Mouse (Mus musculus) kidney, embryonic 14.5 days (tissue): ENCODE data around the gene Dock4. TPM values are rescaled to one million over a fixed set of nuclear protein-coding genes. Genes with fewer than 3 reads are reported as not detected.
A peak's percentile ranks its signal among the peaks of the same experiment; 100 is the strongest.

Experiments used
- ATAC-seq: fragments of 200-750 bp; cut with Nextera tagmentation; 2 replicates; pipeline ENCODE4 v1.8.0; 2017; ENCODE audit warnings: moderate number of reproducible peaks, mild to moderate bottlenecking, moderate TSS enrichment, moderate library complexity; ENCODE audit not compliant: low FRiP score, low TSS enrichment
- H3K27ac ChIP-seq: fragments of 300-500 bp; sonication (generic); 2 replicates; pipeline ENCODE4 v1.5.1; 2014; ENCODE audit warnings: low read depth, mild to moderate bottlenecking, low read length, moderate library complexity, mixed read lengths
- H3K27me3 ChIP-seq: fragments of 300-500 bp; sonication (generic); 2 replicates; pipeline ENCODE4 v1.6.1; 2014; ENCODE audit warnings: mild to moderate bottlenecking, low read length; ENCODE audit not compliant: control insufficient read depth, insufficient read depth
- H3K36me3 ChIP-seq: fragments of 300-500 bp; sonication (generic); 2 replicates; pipeline ENCODE4 v1.6.1; 2014; ENCODE audit warnings: low read length, mixed read lengths; ENCODE audit not compliant: control insufficient read depth, insufficient read depth
- H3K4me1 ChIP-seq: fragments of 300-500 bp; sonication (generic); 2 replicates; pipeline ENCODE4 v1.6.1; 2014; ENCODE audit warnings: low read length, mixed read lengths; ENCODE audit not compliant: control insufficient read depth, insufficient read depth
- H3K4me2 ChIP-seq: fragments of 300-500 bp; sonication (generic); replicated peaks from 2 replicates; pipeline ENCODE4 v1.6.1; 2014; ENCODE audit warnings: low read depth, mild to moderate bottlenecking, low read length
- H3K4me3 ChIP-seq: fragments of 300-500 bp; sonication (generic); 2 replicates; pipeline ENCODE4 v1.5.1; 2014; ENCODE audit warnings: mild to moderate bottlenecking, low read length
- H3K9ac ChIP-seq: fragments of 300-500 bp; sonication (generic); 2 replicates; pipeline ENCODE4 v1.6.1; 2014; ENCODE audit warnings: low read depth, mild to moderate bottlenecking, low read length, moderate library complexity
- H3K9me3 ChIP-seq: fragments of 300-500 bp; sonication (generic); 2 replicates; pipeline ENCODE4 v1.6.1; 2016; ENCODE audit warnings: low read length; ENCODE audit not compliant: control insufficient read depth
- WGBS: fragments of 180-500 bp; shearing (Covaris S2); extraction: QIAGEN DNeasy Blood & Tissue Kit; methylation state at CpG from one replicate; pipeline ENCODE4 v1.1.7; 2014; 5-methylcytosine and 5-hydroxymethylcytosine counted together
- polyA plus RNA-seq: library from polyadenylated mRNA; unstranded; fragments of >200 nt; fragmentation: Nextera tagmentation; extraction: Ambion mirVana; gene quantifications from 2 replicates; pipeline ENCODE4 v1.2.1, GENCODE M21; 2014

Gene Dock4
- polyA plus RNA-seq, 1 experiment from 2014 or later: 17.9 TPM

GRCm38 (mm10) chr12:40429976-40430375, 15.8 kb upstream of the Dock4 start:
- Histone ChIP-seq H3K9me3 (no peaks in the 10 kb centered on the region), H3K4me2 (no peak overlapping the region), H3K27ac (no peak overlapping the region; the same call in 1 of the 2 replicates), H3K9ac (no peak overlapping the region), H3K36me3 (no peaks in the 10 kb centered on the region), H3K27me3 (no peaks in the 10 kb centered on the region), H3K4me3 (no peak overlapping the region), H3K4me1 (peaks cover 11% of the 10 kb centered on the region)
- no peak for ATAC-seq
- 44% methylated on average over 3 of the region's 3 CpGs for WGBS

- H3K4me3 ChIP-seq: no peak overlapping the region
- H3K4me1 ChIP-seq: peaks cover 11% of the 10 kb centered on the region
- H3K9me3 ChIP-seq: no peaks in the 10 kb centered on the region
- no peak overlapping the region for H3K9ac ChIP-seq
- H3K27me3 ChIP-seq: no peaks in the 10 kb centered on the region
- H3K36me3 ChIP-seq: no peaks in the 10 kb centered on the region
- no peak for ATAC-seq
- H3K27ac ChIP-seq: no peak overlapping the region
- WGBS: 72% methylated on average over 5 of the region's 5 CpGs
- no peak overlapping the region for H3K4me2 ChIP-seq
Observed at GRCm38 (mm10) chr12:40431075-40431474, 14.7 kb upstream of the Dock4 start.

GRCm38 (mm10) chr12:40434101-40434500, 11.7 kb upstream of the Dock4 start:
- Histone ChIP-seq H3K27me3 (no peaks in the 10 kb centered on the region), H3K27ac (no peak overlapping the region), H3K4me3 (no peak overlapping the region), H3K9ac (no peak overlapping the region), H3K4me2 (no peak overlapping the region), H3K4me1 (peaks cover 17% of the 10 kb centered on the region), H3K36me3 (no peaks in the 10 kb centered on the region), H3K9me3 (no peaks in the 10 kb centered on the region)
- 52% methylated on average over 3 of the region's 3 CpGs for WGBS
- no peak for ATAC-seq

- H3K4me1 ChIP-seq: peaks cover 9% of the 10 kb centered on the region; the same call in 1 of the 2 replicates
- no peaks in the 10 kb centered on the region for H3K27me3 ChIP-seq
- H3K4me2 ChIP-seq: no peak overlapping the region
- WGBS: 19% methylated on average over 2 of the region's 2 CpGs
- H3K4me3 ChIP-seq: no peak overlapping the region
- H3K9me3 ChIP-seq: no peaks in the 10 kb centered on the region
- peak; percentile 79; the same call in 1 of the 2 replicates for ATAC-seq
- H3K9ac ChIP-seq: no peak overlapping the region
- no peak overlapping the region for H3K27ac ChIP-seq
- H3K36me3 ChIP-seq: no peaks in the 10 kb centered on the region
Observed at GRCm38 (mm10) chr12:40438049-40438448, 7.7 kb upstream of the Dock4 start.

GRCm38 (mm10) chr12:40445206-40445605, 546 bp upstream of the Dock4 start:
- ATAC-seq: peak; percentile 7; the same call in 1 of the 2 replicates
- no peaks in the 10 kb centered on the region for H3K9me3 ChIP-seq
- 1% methylated on average over 16 of the region's 16 CpGs for WGBS
- H3K36me3 ChIP-seq: no peaks in the 10 kb centered on the region
- H3K4me2 ChIP-seq: peak overlapping the region; percentile 72
- H3K4me3 ChIP-seq: peak overlapping the region; percentile 78
- no peaks in the 10 kb centered on the region for H3K27me3 ChIP-seq
- peaks cover 17% of the 10 kb centered on the region; the same call in 1 of the 2 replicates for H3K4me1 ChIP-seq
- peak overlapping the region; percentile 63 for H3K9ac ChIP-seq
- no peak overlapping the region; the same call in 1 of the 2 replicates for H3K27ac ChIP-seq

- peak overlapping the region; percentile 76 for H3K27ac ChIP-seq
- no peaks in the 10 kb centered on the region for H3K36me3 ChIP-seq
- WGBS: under 1% methylated on average over 44 of the region's 44 CpGs
- no peaks in the 10 kb centered on the region for H3K27me3 ChIP-seq
- ATAC-seq: peak; percentile 24
- peak overlapping the region; percentile 74 for H3K9ac ChIP-seq
- no peaks in the 10 kb centered on the region for H3K9me3 ChIP-seq
- peak overlapping the region; percentile 78 for H3K4me3 ChIP-seq
- H3K4me1 ChIP-seq: peaks cover 17% of the 10 kb centered on the region; the same call in 1 of the 2 replicates
- peak overlapping the region; percentile 71 for H3K4me2 ChIP-seq
Observed at GRCm38 (mm10) chr12:40446450-40447381, 964 bp downstream of the Dock4 start.

GRCm38 (mm10) chr12:40447561-40448355, 2.0 kb downstream of the Dock4 start:
- peak overlapping the region; percentile 74; the same call in 1 of the 2 replicates for H3K9ac ChIP-seq
- H3K4me2 ChIP-seq: peak overlapping the region; percentile 71
- H3K27me3 ChIP-seq: no peaks in the 10 kb centered on the region
- H3K4me3 ChIP-seq: peak overlapping the region; percentile 78
- 10% methylated on average over 10 of the region's 10 CpGs for WGBS
- H3K36me3 ChIP-seq: no peaks in the 10 kb centered on the region
- H3K9me3 ChIP-seq: no peaks in the 10 kb centered on the region
- no peak overlapping the region for H3K27ac ChIP-seq
- H3K4me1 ChIP-seq: peaks cover 14% of the 10 kb centered on the region; the same call in 1 of the 2 replicates
- ATAC-seq: no peak

- peaks cover 14% of the 10 kb centered on the region; the same call in 1 of the 2 replicates for H3K4me1 ChIP-seq
- no peaks in the 10 kb centered on the region for H3K27me3 ChIP-seq
- no peak overlapping the region for H3K4me3 ChIP-seq
- no peak overlapping the region for H3K9ac ChIP-seq
- H3K9me3 ChIP-seq: no peaks in the 10 kb centered on the region
- ATAC-seq: no peak
- no peak overlapping the region for H3K27ac ChIP-seq
- H3K36me3 ChIP-seq: no peaks in the 10 kb centered on the region
- no peak overlapping the region; the same call in 1 of the 2 replicates for H3K4me2 ChIP-seq
- WGBS: 56% methylated on average over 9 of the region's 9 CpGs
Observed at GRCm38 (mm10) chr12:40449119-40449795, 3.5 kb downstream of the Dock4 start.
